Comparison of ENCODE assay signal across 21 mouse cellular contexts in the genomic region with DNA sequence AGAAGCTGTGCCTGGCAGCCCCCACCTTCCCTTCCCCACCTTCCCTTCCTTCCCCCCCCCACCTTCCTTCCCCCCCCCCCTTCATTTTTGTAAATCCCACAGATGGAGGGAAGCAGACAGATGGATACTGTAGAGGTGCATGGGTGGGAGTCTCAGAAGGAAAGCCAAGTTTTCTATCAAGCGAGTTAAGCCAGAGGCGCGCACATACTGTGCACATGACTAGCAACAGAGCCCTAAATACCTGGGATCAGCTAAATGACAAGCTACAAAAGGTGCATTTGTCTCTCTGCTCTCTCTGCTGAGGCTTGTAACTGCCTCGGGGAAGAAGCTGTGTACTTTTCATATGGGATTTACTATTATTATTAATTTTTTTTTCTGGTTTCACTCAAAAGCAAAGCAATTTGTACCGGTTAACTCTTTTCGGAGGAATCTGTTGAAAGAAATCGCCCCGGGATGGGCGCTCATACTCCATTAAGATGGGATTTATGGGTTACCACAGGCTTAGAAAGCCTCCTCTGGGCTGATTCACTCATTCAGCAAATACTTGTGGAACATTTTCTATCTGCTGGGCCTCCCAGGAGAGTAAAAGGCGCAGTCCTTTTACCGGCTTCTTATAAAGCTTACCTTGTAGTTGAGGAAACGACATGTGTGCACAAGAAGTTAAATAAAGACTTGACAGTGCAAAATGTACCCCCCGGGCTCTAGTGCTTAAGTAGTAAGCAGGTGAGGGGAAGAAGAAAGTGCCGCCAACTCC. TPM values are rescaled to one million over a fixed set of nuclear protein-coding genes. Genes with fewer than 3 reads are reported as not detected.
A peak's percentile ranks its signal among the peaks of the same experiment; 100 is the strongest.
DNase-seq lines count a peak whose midpoint lies in the region; ATAC-seq and TF ChIP-seq lines count a peak whose summit lies in the region.
"Had no signal": no experiment of that assay in that cellular context is flagged by ENCODE, and none has a peak within 500 bp of the region (broad histone marks: within the 10 kb centered on the region; RNA-seq: fewer than 3 reads in every experiment).

No protein-coding gene starts in this region.

- no peak overlapping the region for H3K27ac ChIP-seq in intestine, embryonic 14.5 days (ENCODE audit: low read depth)
- H3K27ac ChIP-seq in intestine, embryonic 16.5 days (ENCODE audit: low read length), result no peak overlapping the region
- H3K27ac ChIP-seq in embryonic facial prominence, embryonic 15.5 days (replicated peaks), result no peak overlapping the region
- H3K27ac ChIP-seq in hindbrain, embryonic 11.5 days (ENCODE audit: low read depth, low read length), result no peak overlapping the region
- H3K27ac ChIP-seq: heart, embryonic 10.5 days; hindbrain, embryonic 13.5 days; intestine, embryonic 15.5 days; kidney, embryonic 15.5 days had no signal

- CTCF ChIA-PET in Patski (lab: Charles Lee), result interaction anchor here (0.6 to 2.5 kb wide), 5 partner anchors 10 to 246 kb away, joined by 3 to 12 read pairs (median 3); no protein-coding TSS in a partner anchor

- DNase-seq in intestine, embryonic 14.5 days (ENCODE audit: low spot score), result no peak
- DNase-seq in Patski (ENCODE audit: low read depth, low spot score), result peak; percentile 94
- DNase-seq in brain, adult 2 months (ENCODE audit: low read depth, low spot score), result peak; percentile 22
- no peak for DNase-seq in liver
- no peak for DNase-seq in hindbrain, embryonic 11.5 days (ENCODE audit: low spot score)
- DNase-seq: adrenal gland, postnatal 10 days; cerebellum, adult 11-12 months; cerebellum, postnatal 36 days; gastrocnemius, postnatal 36 days; heart, postnatal 10 days; lung, adult 2 months; right cerebral cortex, postnatal 4 days had no signal

- H3K4me1 ChIP-seq in intestine, embryonic 14.5 days (replicated peaks; ENCODE audit: control insufficient read depth, insufficient read depth, low read length), result no peaks in the 10 kb centered on the region
- H3K4me1 ChIP-seq in intestine, embryonic 16.5 days (ENCODE audit: control insufficient read depth, insufficient read depth, low read length), result no peaks in the 10 kb centered on the region
- H3K4me1 ChIP-seq in embryonic facial prominence, embryonic 15.5 days, result 0 out of 2 replicates have a peak, but pooled peaks cover 1% of the 10 kb centered on the region
- H3K4me1 ChIP-seq in hindbrain, embryonic 11.5 days (replicated peaks; ENCODE audit: control insufficient read depth, insufficient read depth, low read length), result no peaks in the 10 kb centered on the region
- H3K4me1 ChIP-seq: hindbrain, embryonic 13.5 days; intestine, embryonic 15.5 days had no signal

- POLR2A ChIA-PET in Patski (lab: Charles Lee), result interaction anchor here (0.5 to 1.0 kb wide), 4 partner anchors 56 to 306 kb away, joined by 3 to 5 read pairs (median 4); no protein-coding TSS in a partner anchor

- H3K9ac ChIP-seq in intestine, embryonic 14.5 days (ENCODE audit: low read length), result no peak overlapping the region
- H3K9ac ChIP-seq in intestine, embryonic 16.5 days (ENCODE audit: low read depth, low read length), result no peak overlapping the region
- H3K9ac ChIP-seq in embryonic facial prominence, embryonic 15.5 days, result no peak overlapping the region
- H3K9ac ChIP-seq in hindbrain, embryonic 11.5 days (ENCODE audit: low read depth, low read length), result no peak overlapping the region
- H3K9ac ChIP-seq: hindbrain, embryonic 13.5 days; intestine, embryonic 15.5 days; kidney, embryonic 15.5 days had no signal

- WGBS in intestine, embryonic 14.5 days, result 69% methylated on average over 14 of the region's 14 CpGs
- WGBS in intestine, embryonic 16.5 days, result 63% methylated on average over 14 of the region's 14 CpGs
- 52% methylated on average over 14 of the region's 14 CpGs for WGBS in embryonic facial prominence, embryonic 15.5 days
- 87% methylated on average over 14 of the region's 14 CpGs for WGBS in hindbrain, embryonic 11.5 days

- no peak overlapping the region for H3K4me3 ChIP-seq in intestine, embryonic 14.5 days (ENCODE audit: low read depth, low read length)
- H3K4me3 ChIP-seq in intestine, embryonic 16.5 days (ENCODE audit: low read length), result no peak overlapping the region
- H3K4me3 ChIP-seq in embryonic facial prominence, embryonic 15.5 days (replicated peaks), result no peak overlapping the region
- H3K4me3 ChIP-seq in hindbrain, embryonic 11.5 days (ENCODE audit: low read depth, low read length), result no peak overlapping the region
- H3K4me3 ChIP-seq: heart, embryonic 10.5 days; hindbrain, embryonic 13.5 days; intestine, embryonic 15.5 days; kidney, embryonic 15.5 days had no signal

- no peak for TF ChIP-seq CTCF in Patski (IDR thresholded peaks at IDR 0.05)

- H3K9me3 ChIP-seq in intestine, embryonic 14.5 days (ENCODE audit: control insufficient read depth, low read length), result no peaks in the 10 kb centered on the region
- no peaks in the 10 kb centered on the region for H3K9me3 ChIP-seq in intestine, embryonic 16.5 days (ENCODE audit: control insufficient read depth, low read length)
- H3K9me3 ChIP-seq in embryonic facial prominence, embryonic 15.5 days (replicated peaks), result no peaks in the 10 kb centered on the region
- H3K9me3 ChIP-seq in hindbrain, embryonic 11.5 days (ENCODE audit: control insufficient read depth, low read length), result no peaks in the 10 kb centered on the region
- H3K9me3 ChIP-seq: heart, embryonic 10.5 days; hindbrain, embryonic 13.5 days; intestine, embryonic 15.5 days; kidney, embryonic 15.5 days had no signal

- H3K27me3 ChIP-seq in intestine, embryonic 14.5 days (replicated peaks; ENCODE audit: control insufficient read depth, insufficient read depth, low read length), result no peaks in the 10 kb centered on the region
- no peaks in the 10 kb centered on the region for H3K27me3 ChIP-seq in intestine, embryonic 16.5 days (replicated peaks; ENCODE audit: control insufficient read depth, insufficient read depth, low read length)
- no peaks in the 10 kb centered on the region for H3K27me3 ChIP-seq in Patski
- H3K27me3 ChIP-seq in embryonic facial prominence, embryonic 15.5 days, result no peaks in the 10 kb centered on the region
- no peaks in the 10 kb centered on the region for H3K27me3 ChIP-seq in hindbrain, embryonic 11.5 days (ENCODE audit: control insufficient read depth, insufficient read depth, low read length)
- H3K27me3 ChIP-seq: hindbrain, embryonic 13.5 days; intestine, embryonic 15.5 days; kidney, embryonic 15.5 days had no signal

- in situ Hi-C loops in Patski (cut with MboI; ENCODE audit: low pct_unique_long_range_greater_than_20kb), result no loop called here

- ATAC-seq in intestine, embryonic 14.5 days (replicated peaks; ENCODE audit: low FRiP score, low TSS enrichment, low read depth), result 0 out of 2 replicates have a peak, but pooled peaks have one; percentile 40
- ATAC-seq in intestine, embryonic 16.5 days, result no peak
- ATAC-seq in Patski, result peak; percentile 78
- peak; percentile 70 for ATAC-seq in embryonic facial prominence, embryonic 15.5 days (ENCODE audit: insufficient number of reproducible peaks, low FRiP score, low TSS enrichment, low read depth)
- ATAC-seq in hindbrain, embryonic 11.5 days (ENCODE audit: low FRiP score), result no peak
- ATAC-seq: activated CD4-positive, CD25-positive, alpha-beta regulatory T cell, adult 4 months; intestine, embryonic 15.5 days had no signal

- no peaks in the 10 kb centered on the region for H3K36me3 ChIP-seq in intestine, embryonic 14.5 days (ENCODE audit: control insufficient read depth, insufficient read depth, low read length)
- H3K36me3 ChIP-seq in intestine, embryonic 16.5 days (ENCODE audit: control insufficient read depth, insufficient read depth, low read length), result no peaks in the 10 kb centered on the region
- H3K36me3 ChIP-seq in embryonic facial prominence, embryonic 15.5 days, result no peaks in the 10 kb centered on the region
- no peaks in the 10 kb centered on the region for H3K36me3 ChIP-seq in hindbrain, embryonic 11.5 days (ENCODE audit: control insufficient read depth, insufficient read depth, low read length)
- H3K36me3 ChIP-seq: heart, embryonic 10.5 days; hindbrain, embryonic 13.5 days; intestine, embryonic 15.5 days; kidney, embryonic 15.5 days had no signal

- H3K4me2 ChIP-seq in intestine, embryonic 14.5 days (ENCODE audit: low read length), result no peak overlapping the region
- no peak overlapping the region for H3K4me2 ChIP-seq in intestine, embryonic 16.5 days (ENCODE audit: low read depth, low read length)
- H3K4me2 ChIP-seq in embryonic facial prominence, embryonic 15.5 days (replicated peaks), result no peak overlapping the region
- H3K4me2 ChIP-seq in hindbrain, embryonic 11.5 days (replicated peaks; ENCODE audit: low read depth, low read length), result no peak overlapping the region
- H3K4me2 ChIP-seq: hindbrain, embryonic 13.5 days; intestine, embryonic 15.5 days; kidney, embryonic 15.5 days; liver, embryonic 11.5 days; midbrain, embryonic 11.5 days had no signal

RNA-seq across cellular contexts. Expression of a gene that starts 54.3 kb away (rescaled TPM):
- 57.8 and 64.7 TPM in 2 replicates for polyA plus RNA-seq in intestine, embryonic 14.5 days (2014; fragmentation: Nextera tagmentation; extraction: Ambion mirVana)
- polyA plus RNA-seq in intestine, embryonic 16.5 days (2015; fragmentation: Nextera tagmentation; extraction: Ambion mirVana), result 22.1 and 25.7 TPM in 2 replicates
- 129 TPM for polyA plus RNA-seq in Patski (2021)
- 45.1 and 47.8 TPM in 2 replicates for polyA plus RNA-seq in embryonic facial prominence, embryonic 15.5 days (2015; fragmentation: Nextera tagmentation; extraction: Ambion mirVana)
- polyA plus RNA-seq in hindbrain, embryonic 11.5 days (2014; fragmentation: Nextera tagmentation; extraction: Ambion mirVana), result 36.1 and 38.8 TPM in 2 replicates

Comparison
In these comparisons a context has a peak if more than half of its experiments do, and no peak if none do; other contexts are left out.
1. ATAC-seq: peak in intestine, embryonic 14.5 days (single experiment), Patski (single experiment) and embryonic facial prominence, embryonic 15.5 days (single experiment); none in intestine, embryonic 16.5 days (single experiment) and hindbrain, embryonic 11.5 days (single experiment).
2. DNase-seq: peak in Patski (single experiment) and brain, adult 2 months (single experiment); none in intestine, embryonic 14.5 days (single experiment), liver (single experiment) and hindbrain, embryonic 11.5 days (single experiment).